Mouse (Mus musculus): ENCODE results near the gene Snapin. TPM values are rescaled to one million over a fixed set of nuclear protein-coding genes. Genes with fewer than 3 reads are reported as not detected.

Snapin gene
- polyA plus RNA-seq, 1 experiment: 41.3 TPM

DNA sequence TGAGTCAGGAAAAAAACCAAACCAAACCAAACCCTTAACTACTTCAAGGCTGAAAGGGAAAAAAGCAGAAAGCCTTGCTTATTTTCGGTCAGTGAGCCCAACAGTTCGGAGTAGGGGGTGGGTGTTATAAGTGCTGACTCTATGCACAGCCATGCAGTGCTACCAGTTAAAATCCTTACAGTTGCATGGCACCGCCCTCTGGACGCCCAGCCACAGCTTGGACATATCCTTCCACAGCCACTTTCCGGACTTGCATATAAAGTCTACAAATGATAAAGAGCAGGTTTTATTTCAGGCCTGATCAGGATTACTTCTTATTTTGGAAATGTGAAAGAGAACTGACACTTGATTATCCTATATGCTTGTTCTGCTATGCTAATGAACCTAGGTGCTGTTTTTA, 14.4 kb upstream of the Snapin start:
- DNase-seq (ENCODE audit: low read depth): no peak

DNA sequence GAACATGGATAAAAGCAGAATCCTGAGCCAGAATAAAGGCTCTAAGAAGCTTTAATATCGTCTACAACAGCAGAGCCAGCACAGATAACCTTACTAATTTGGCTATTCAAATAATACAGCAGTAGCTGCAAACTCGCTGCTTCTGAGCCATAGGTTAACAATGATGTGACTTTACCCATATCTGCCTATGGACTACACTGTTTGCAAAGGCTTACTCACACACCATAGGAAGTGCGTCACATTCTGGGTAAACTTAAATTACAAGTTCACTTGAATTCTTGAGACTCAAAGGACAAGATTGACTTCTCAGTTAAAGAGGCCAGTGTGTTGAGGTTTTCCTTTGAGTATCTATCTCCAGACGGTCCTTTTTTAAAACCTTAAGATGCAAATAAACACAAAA, 12.6 kb upstream of the Snapin start:
- no peak for DNase-seq (ENCODE audit: low read depth)

- DNase-seq (ENCODE audit: low read depth): no peak
These were observed 6.8 kb upstream of the Snapin start for GRCm38 (mm10) chr3:90497597-90497996.

- DNase-seq (ENCODE audit: low read depth): no peak
These were observed 5.2 kb upstream of the Snapin start for GRCm38 (mm10) chr3:90495850-90496525.

GRCm38 (mm10) chr3:90493831-90494540, 3.2 kb upstream of the Snapin start:
- no peak for DNase-seq (ENCODE audit: low read depth)

DNA sequence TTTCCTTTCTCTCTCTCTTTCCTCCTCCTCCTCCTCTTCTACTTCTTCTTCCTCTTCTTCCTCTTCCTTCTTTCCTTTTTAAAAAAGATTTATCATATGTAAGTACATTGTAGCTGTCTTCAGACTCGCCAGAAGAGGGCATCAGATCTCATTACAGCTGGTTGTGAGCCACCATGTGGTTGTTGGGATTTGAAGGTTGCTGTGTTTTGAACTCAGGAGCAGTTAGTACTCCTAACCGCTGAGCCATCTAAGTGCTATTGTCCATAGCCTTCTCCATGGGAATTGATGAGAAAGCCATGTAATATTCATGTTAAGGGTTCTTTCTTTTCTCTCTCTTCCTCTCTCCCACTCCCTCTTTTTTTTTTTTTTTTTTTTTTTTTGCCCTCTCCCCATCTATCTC, 517 bp upstream of the Snapin start:
- DNase-seq (ENCODE audit: low read depth): no peak

DNA sequence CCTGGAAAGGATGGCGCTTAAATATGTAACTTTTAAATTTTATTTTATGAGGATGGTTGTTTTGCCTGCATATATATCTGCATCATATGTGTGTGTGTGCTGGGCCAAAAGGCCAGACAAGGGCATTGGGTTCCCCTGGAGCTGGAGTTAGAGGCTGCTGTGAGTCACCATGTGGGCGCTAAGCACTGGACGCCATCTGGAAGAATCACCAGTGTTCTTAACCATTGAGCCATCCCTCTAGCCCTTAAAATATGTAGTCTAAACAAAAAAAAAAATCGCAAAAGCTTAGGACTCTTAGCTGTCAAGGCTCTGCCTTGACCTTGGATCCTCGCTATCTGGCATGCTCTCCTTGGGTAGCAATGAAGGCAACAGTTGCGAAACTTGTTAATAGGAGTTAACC, 2.3 kb downstream of the Snapin start:
- DNase-seq (ENCODE audit: low read depth): no peak

DNA sequence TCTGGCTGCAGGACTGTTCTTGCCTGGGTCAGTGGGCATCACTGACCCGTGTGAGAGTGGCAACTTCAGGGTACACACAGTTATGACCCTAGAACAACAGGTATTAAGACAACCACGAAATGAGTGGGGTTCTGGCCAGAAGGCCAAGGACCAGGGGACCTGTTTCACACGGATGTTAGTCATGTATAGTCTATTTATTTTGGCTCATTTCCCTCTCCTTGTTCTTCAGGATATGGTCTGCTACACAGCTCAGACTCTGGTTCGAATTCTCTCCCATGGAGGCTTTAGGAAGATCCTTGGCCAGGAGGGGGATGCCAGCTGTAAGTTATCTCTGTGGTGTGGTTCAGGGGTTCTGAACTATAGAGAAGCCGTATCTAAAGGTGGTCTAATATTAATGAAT, 3.8 kb downstream of the Snapin start:
- no peak for DNase-seq (ENCODE audit: low read depth)

DNA sequence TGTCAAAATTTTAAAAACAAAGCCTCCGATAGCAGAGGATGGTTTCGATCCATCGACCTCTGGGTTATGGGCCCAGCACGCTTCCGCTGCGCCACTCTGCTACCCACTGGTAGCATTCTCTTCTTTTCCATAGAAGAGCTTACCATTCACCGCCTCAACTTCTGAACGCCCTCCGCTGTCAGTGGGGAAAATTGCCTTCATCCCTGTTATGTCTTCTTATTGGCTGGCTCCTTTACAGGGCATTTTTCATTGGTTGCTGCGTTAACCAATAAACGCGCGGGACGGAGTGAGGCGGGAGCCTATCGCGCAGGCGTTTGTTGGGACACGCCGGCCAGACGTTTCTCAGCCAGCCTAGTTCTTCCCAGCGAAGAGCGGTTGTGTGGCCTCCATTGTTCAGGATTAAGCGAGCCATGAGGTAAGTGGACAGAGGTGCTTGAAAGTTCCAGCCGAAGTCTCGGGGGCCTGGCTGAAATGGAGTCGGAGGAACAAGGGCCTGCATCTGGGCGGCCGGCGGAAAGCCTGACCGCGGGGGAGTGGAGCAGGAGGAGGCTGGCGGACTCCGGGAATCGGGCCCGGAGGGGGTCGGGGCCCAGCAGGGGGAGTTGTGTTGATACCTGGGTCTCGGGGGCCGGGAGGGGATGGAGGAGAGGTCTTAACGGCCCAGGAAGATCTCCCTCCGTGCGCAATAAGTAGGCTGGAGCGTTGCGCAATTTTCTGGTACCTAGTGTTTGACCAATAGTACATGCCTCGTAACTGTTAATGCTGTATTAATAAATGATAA, 14.8 kb downstream of the Snapin start, which contains the start of gene Ilf2:
Gene Ilf2, plus strand, starts transcription at position 296 of the 781 bp plus-strand sequence.
- no peak for DNase-seq (ENCODE audit: low read depth)

GRCm38 (mm10) chr3:90475151-90475830, 15.5 kb downstream of the Snapin start:
- no peak for DNase-seq (ENCODE audit: low read depth)

- DNase-seq (ENCODE audit: low read depth): no peak
These were observed 18.6 kb downstream of the Snapin start for GRCm38 (mm10) chr3:90472213-90472612.

DNA sequence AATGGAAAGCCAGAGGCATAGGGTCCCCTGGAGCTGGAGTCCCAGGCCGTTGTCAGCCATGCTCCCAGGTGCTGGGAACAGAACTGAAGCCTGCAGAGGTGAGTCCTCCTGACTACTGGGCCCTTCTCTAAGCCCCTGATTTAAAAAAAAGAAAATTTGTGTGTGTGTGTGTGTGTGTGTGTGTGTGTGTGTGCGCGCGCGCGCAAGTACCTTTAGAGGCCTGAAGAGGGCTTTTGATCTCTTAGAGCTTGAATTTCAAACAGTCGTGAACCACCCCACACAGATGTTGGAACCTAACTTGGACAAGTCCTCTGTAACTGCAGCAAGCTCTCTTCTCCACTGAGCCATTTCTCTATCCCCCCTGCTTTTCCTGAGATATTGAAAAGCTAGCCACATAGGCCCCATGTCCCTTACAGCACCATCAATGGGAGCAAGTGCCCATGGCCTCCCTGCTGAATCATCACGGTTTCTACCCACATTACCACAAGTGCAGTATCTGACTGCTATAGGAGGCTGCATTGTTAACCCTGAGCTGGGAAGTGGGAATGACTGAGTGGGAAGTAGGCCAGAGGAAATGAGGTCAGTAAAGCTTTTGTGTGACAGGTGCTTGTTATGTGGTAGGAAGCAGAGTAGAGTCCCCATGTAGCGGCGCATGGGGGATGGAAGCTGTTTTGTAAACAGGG, 23.1 kb downstream of the Snapin start:
- DNase-seq (ENCODE audit: low read depth): no peak

DNA sequence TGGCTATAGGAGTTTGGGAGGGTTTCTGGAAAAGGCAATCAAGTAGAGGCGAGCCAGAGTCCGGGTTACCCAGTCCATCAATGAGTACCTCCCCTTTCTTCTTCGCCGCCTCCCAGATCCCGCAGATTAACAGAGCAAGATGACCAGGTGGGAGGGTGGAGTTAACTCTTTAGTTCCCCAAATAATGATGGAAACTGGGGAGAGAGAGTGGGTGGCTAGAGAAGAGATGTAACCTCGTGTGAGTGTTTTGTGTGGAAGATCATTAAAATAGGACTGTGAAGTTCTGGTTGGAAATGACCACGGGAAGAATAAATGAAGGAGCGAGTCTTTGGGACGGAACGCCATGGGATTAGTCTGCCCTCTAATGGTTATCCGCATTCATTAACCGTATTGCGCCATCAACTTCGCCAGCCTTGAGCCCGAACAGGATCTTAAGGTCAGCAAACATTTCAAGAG, 24.5 kb downstream of the Snapin start:
- no peak for DNase-seq (ENCODE audit: low read depth)

DNA sequence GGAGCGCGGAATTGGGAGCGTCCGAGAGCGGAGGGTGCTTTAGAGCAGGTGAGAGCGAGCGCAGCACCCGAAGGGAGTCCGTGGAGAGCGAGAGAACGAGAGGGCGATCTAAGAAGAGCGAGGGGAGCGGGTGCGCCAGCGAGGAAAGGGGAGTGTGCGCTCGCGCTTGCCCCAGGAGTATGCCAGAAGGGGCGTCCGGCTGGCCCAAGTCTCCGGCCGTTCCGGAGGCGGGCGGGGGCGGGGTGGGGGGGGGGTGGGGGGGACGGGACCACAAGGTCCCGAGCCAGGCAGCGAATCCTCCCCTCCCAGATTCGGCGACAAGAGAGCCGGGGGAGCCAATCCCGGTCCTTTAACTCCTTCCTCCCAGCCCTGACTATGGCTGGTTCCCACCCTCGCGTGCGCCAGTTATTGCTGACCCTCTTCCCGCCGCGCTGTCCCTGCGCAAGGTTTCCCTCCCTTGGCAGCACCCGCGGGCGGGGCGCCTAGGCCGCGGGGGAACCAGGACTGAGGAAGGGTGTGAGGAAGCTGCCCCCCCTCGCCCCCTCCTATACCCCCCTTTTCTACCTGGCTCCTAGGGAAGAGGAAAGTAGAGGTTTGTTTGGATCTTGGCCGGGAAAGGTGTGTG, 25.0 kb downstream of the Snapin start, which contains the start of gene Npr1:
Gene Npr1, minus strand, starts transcription at position 181 of the 625 bp plus-strand sequence.
- DNase-seq (ENCODE audit: low read depth): no peak

DNA sequence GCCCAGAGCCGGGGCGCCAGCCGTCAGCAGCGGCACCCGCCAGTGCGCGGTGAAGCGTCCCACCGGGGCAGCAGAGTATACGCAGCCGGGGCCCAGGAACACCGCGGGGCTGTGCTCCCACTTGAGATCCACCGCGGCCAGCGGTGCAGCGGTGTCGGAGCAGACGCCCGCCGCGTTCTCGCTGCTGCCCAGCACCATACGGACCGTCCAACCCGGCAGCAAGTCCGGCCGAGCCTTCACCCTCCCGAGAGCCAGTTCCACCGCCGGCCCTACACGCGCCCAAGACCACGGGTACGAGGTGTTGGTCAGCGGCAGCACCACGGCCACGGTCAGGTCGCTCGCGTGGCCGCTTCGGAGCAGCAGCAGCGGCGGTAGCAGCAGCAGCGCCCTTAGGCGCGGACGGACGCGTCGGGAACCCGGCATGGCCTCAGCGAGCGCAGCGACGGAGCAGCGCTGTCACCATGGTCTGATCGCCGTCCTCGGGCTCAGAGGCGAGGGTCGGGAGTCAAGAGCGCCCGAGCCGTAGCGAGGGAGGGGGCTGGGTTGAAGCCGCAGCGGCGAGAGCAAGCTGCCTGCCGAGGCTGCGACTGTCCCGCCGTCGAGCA, 25.6 kb downstream of the Snapin start:
- no peak for DNase-seq (ENCODE audit: low read depth)

- DNase-seq (ENCODE audit: low read depth): no peak
These were observed 26.2 kb downstream of the Snapin start for GRCm38 (mm10) chr3:90464552-90465080.

DNA sequence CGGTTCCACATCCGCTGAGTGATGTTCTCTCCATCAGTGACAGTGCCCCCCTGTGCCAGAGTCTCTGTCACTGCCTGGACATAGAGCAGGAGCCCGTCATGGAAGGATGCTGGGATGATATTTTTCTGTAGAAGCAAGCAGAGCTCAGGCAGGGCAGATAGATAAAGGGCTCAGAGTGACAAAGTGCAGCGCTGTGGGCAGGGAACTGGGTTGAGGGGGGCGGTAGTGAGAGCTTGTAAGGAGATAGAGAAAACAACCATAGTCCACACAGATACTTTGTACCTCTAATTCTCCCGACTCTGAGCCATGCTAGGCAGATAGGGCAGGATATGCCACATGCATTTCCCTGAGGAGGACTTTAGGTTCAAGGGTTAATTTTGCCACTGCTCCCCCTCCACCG, 28.3 kb downstream of the Snapin start:
- no peak for DNase-seq (ENCODE audit: low read depth)

DNA sequence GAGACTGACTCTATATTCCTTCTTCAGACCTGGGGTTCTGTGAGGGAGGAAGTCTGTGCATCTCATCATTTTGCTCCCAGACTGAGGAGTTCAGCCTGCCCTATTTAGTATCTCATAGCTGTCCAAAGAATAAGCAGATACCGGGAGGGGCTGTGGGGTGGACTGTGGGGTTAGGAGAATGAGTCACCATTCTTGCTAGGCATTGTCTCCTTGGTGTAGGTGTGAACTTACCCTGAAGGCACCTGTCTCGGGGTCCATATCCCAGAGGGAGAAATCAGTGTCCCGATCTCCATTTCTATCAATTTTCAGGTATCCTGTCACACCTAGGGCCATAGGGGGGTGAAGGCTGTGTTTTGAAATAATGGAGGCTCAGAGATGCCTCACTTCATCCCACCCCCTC, 28.9 kb downstream of the Snapin start:
- DNase-seq (ENCODE audit: low read depth): no peak

DNA sequence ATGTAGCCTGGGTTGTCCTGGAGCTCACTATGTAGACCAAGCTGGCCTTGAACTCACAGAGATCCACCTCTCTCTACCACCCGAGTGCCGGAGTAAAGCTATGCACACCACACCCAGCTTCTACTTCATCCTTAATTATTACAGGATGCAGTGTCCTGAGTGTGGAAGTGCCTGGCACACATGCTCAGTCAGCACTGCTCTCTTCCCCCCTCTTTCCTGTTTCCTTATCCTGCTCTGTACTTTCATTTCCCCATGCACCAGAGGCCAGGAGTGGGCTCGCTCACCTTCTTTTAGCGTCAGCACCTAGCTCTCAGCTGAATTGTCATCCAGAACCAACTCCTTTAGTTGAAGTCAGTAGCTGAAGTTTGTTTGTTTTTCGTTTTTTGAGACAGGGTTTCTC, 30.5 kb downstream of the Snapin start:
- DNase-seq (ENCODE audit: low read depth): no peak

DNA sequence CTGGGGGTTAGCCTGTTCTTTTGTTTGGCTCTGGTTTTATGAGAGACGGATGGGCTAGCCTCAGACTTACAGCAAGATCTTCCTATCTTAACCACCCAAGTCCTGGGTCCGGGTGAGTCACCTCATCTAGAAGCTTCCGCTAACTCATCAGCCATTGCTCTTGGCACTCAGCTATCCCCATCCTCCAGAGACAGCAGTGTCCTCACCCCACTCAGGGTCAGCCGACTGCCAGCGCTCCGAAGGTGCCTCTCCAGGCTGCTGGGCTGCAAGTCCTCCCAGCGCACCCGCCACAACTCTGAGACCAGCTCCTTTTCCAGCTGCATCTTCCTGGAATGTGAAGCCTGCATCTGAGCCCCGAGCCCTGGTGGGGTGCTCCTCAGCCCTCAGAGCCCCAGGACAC, 31.1 kb downstream of the Snapin start:
- DNase-seq (ENCODE audit: low read depth): no peak
